Mouse (Mus musculus) lung, embryonic 14.5 days (tissue): ENCODE data around the gene Coa4. TPM values are rescaled to one million over a fixed set of nuclear protein-coding genes. Genes with fewer than 3 reads are reported as not detected.

Experiments used
- ATAC-seq: fragments of 200-750 bp; cut with Nextera tagmentation; 2 replicates; pipeline ENCODE4 v1.8.0; 2017; ENCODE audit warnings: mild to moderate bottlenecking, moderate TSS enrichment, moderate library complexity; ENCODE audit not compliant: insufficient read depth
- DNase-seq: peaks from one replicate; pipeline ENCODE4 v3.0.0-alpha.2; 2015
- H3K27ac ChIP-seq: fragments of 300-500 bp; sonication (generic); 2 replicates; pipeline ENCODE4 v1.5.1; 2014; ENCODE audit warnings: low read depth, mild to moderate bottlenecking, moderate library complexity
- H3K27me3 ChIP-seq: fragments of 300-500 bp; sonication (generic); 2 replicates; pipeline ENCODE4 v1.6.1; 2014; ENCODE audit warnings: low read length, control low read depth; ENCODE audit not compliant: insufficient read depth
- H3K36me3 ChIP-seq: fragments of 300-500 bp; sonication (generic); 2 replicates; pipeline ENCODE4 v1.6.1; 2014; ENCODE audit warnings: control low read depth; ENCODE audit not compliant: insufficient read depth
- H3K4me1 ChIP-seq: fragments of 300-500 bp; sonication (generic); 2 replicates; pipeline ENCODE4 v1.6.1; 2014; ENCODE audit warnings: antibody characterized with exemption, control low read depth; ENCODE audit not compliant: insufficient read depth
- H3K4me2 ChIP-seq: fragments of 300-500 bp; sonication (generic); 2 replicates; pipeline ENCODE4 v1.6.1; 2014; ENCODE audit warnings: mild to moderate bottlenecking
- H3K4me3 ChIP-seq: fragments of 300-500 bp; sonication (generic); 2 replicates; pipeline ENCODE4 v1.5.1; 2014; ENCODE audit warnings: low read depth, low read length
- H3K9ac ChIP-seq: fragments of 300-500 bp; sonication (generic); 2 replicates; pipeline ENCODE4 v1.6.1; 2014
- H3K9me3 ChIP-seq: fragments of 300-500 bp; sonication (generic); 2 replicates; pipeline ENCODE4 v1.6.1; 2016; ENCODE audit warnings: low read depth, low read length, control low read depth
- CTCF ChIP-seq: IDR thresholded peaks from 2 replicates; pipeline ENCODE4 v1.5.1; 2016; ENCODE audit warnings: antibody characterized with exemption, low read depth
- WGBS: fragments of 180-500 bp; shearing (Covaris S2); extraction: QIAGEN DNeasy Blood & Tissue Kit; methylation state at CpG from one replicate; pipeline ENCODE4 v1.1.7; 2014; 5-methylcytosine and 5-hydroxymethylcytosine counted together
- polyA plus RNA-seq: library from polyadenylated mRNA; unstranded; fragments of >200 nt; fragmentation: Nextera tagmentation; extraction: Ambion mirVana; gene quantifications from 2 replicates; pipeline ENCODE4 v1.2.1, GENCODE M21; 2014

The Coa4 gene
- polyA plus RNA-seq, 1 experiment from 2014 or later: 18.2 TPM

GRCm38 (mm10) chr7:100522222-100522621 is 14.6 kb upstream of the Coa4 start:
- no peak overlapping the region for H3K4me3 ChIP-seq
- no peaks in the 10 kb centered on the region for H3K9me3 ChIP-seq
- H3K27me3 ChIP-seq: no peaks in the 10 kb centered on the region
- no peak for ATAC-seq
- no peaks in the 10 kb centered on the region for H3K4me1 ChIP-seq
- H3K36me3 ChIP-seq: no peaks in the 10 kb centered on the region
- TF ChIP-seq CTCF: no peak
- DNase-seq: no peak
- H3K9ac ChIP-seq: no peak overlapping the region
- H3K27ac ChIP-seq: no peak overlapping the region
- H3K4me2 ChIP-seq: no peak overlapping the region
- 77% methylated on average over 3 of the region's 3 CpGs for WGBS

- no peak for ATAC-seq
- TF ChIP-seq CTCF: no peak
These were observed 12.2 kb upstream of the Coa4 start for GRCm38 (mm10) chr7:100524669-100525068.

GRCm38 (mm10) chr7:100530766-100531165 is 6.1 kb upstream of the Coa4 start:
- no peak for DNase-seq
- H3K27me3 ChIP-seq: no peaks in the 10 kb centered on the region
- H3K4me1 ChIP-seq: no peaks in the 10 kb centered on the region
- 88% methylated on average over 5 of the region's 5 CpGs for WGBS
- no peak overlapping the region for H3K9ac ChIP-seq
- H3K4me3 ChIP-seq: no peak overlapping the region
- no peaks in the 10 kb centered on the region for H3K9me3 ChIP-seq
- H3K36me3 ChIP-seq: no peaks in the 10 kb centered on the region
- no peak overlapping the region for H3K27ac ChIP-seq
- H3K4me2 ChIP-seq: no peak overlapping the region
- TF ChIP-seq CTCF: no peak
- ATAC-seq: no peak

More at GRCm38 (mm10) chr7:100524669-100525068, 12.2 kb upstream of the Coa4 start:
- no peak for DNase-seq
- H3K27ac ChIP-seq: no peak overlapping the region
- H3K9ac ChIP-seq: no peak overlapping the region
- H3K4me2 ChIP-seq: no peak overlapping the region
- no peaks in the 10 kb centered on the region for H3K27me3 ChIP-seq
- H3K9me3 ChIP-seq: no peaks in the 10 kb centered on the region
- no peaks in the 10 kb centered on the region for H3K4me1 ChIP-seq
- H3K4me3 ChIP-seq: no peak overlapping the region
- WGBS: 58% methylated on average over 8 of the region's 8 CpGs
- H3K36me3 ChIP-seq: no peaks in the 10 kb centered on the region

- no peak overlapping the region for H3K9ac ChIP-seq
- H3K4me2 ChIP-seq: no peak overlapping the region
- peaks cover 7% of the 10 kb centered on the region; the same call in 1 of the 2 replicates for H3K4me1 ChIP-seq
- H3K27ac ChIP-seq: peak overlapping the region; percentile 37; the same call in 1 of the 2 replicates
- H3K4me3 ChIP-seq: no peak overlapping the region
- 30% methylated on average over 2 of the region's 2 CpGs for WGBS
- H3K36me3 ChIP-seq: no peaks in the 10 kb centered on the region
- no peak for TF ChIP-seq CTCF
- no peaks in the 10 kb centered on the region for H3K9me3 ChIP-seq
- DNase-seq (peak; percentile 35), ATAC-seq (no peak)
- H3K27me3 ChIP-seq: no peaks in the 10 kb centered on the region
These were observed 3.4 kb upstream of the Coa4 start for GRCm38 (mm10) chr7:100533503-100533902.

GRCm38 (mm10) chr7:100534216-100534615 is 2.7 kb upstream of the Coa4 start:
- peaks cover 7% of the 10 kb centered on the region; the same call in 1 of the 2 replicates for H3K4me1 ChIP-seq
- DNase-seq (no peak), ATAC-seq (no peak)
- TF ChIP-seq CTCF: no peak
- 78% methylated on average over 3 of the region's 3 CpGs for WGBS
- peaks cover 5% of the 10 kb centered on the region for H3K36me3 ChIP-seq
- H3K27me3 ChIP-seq: no peaks in the 10 kb centered on the region
- H3K27ac ChIP-seq: no peak overlapping the region
- no peak overlapping the region for H3K4me2 ChIP-seq
- no peaks in the 10 kb centered on the region for H3K9me3 ChIP-seq
- H3K4me3 ChIP-seq: no peak overlapping the region
- H3K9ac ChIP-seq: no peak overlapping the region

- H3K4me2 ChIP-seq: peak overlapping the region; percentile 70
- no peaks in the 10 kb centered on the region for H3K9me3 ChIP-seq
- TF ChIP-seq CTCF: no peak
- H3K4me3 ChIP-seq: no peak overlapping the region
- H3K36me3 ChIP-seq: peaks cover 14% of the 10 kb centered on the region
- no peaks in the 10 kb centered on the region for H3K27me3 ChIP-seq
- WGBS: 72% methylated on average over 2 of the region's 2 CpGs
- DNase-seq (no peak), ATAC-seq (no peak)
- H3K9ac ChIP-seq: no peak overlapping the region
- no peak overlapping the region for H3K27ac ChIP-seq
- peaks cover 7% of the 10 kb centered on the region; the same call in 1 of the 2 replicates for H3K4me1 ChIP-seq
These were observed 1.0 kb upstream of the Coa4 start for GRCm38 (mm10) chr7:100535831-100536230.

- H3K36me3 ChIP-seq: peaks cover 14% of the 10 kb centered on the region
- peaks cover 7% of the 10 kb centered on the region; the same call in 1 of the 2 replicates for H3K4me1 ChIP-seq
- ATAC-seq: no peak
- peak overlapping the region; percentile 70 for H3K4me2 ChIP-seq
- DNase-seq: peak; percentile 22
- TF ChIP-seq CTCF: no peak
- H3K4me3 ChIP-seq: peak overlapping the region; percentile 62
- 21% methylated on average over 7 of the region's 7 CpGs for WGBS
- H3K9me3 ChIP-seq: no peaks in the 10 kb centered on the region
- H3K9ac ChIP-seq: peak overlapping the region; percentile 70
- H3K27ac ChIP-seq: peak overlapping the region; percentile 77
- no peaks in the 10 kb centered on the region for H3K27me3 ChIP-seq
These were observed 640 bp downstream of the Coa4 start for GRCm38 (mm10) chr7:100537519-100537902.

- Histone ChIP-seq H3K27ac (no peak overlapping the region), H3K9me3 (no peaks in the 10 kb centered on the region), H3K4me2 (no peak overlapping the region), H3K9ac (no peak overlapping the region), H3K36me3 (peaks cover 14% of the 10 kb centered on the region), H3K27me3 (no peaks in the 10 kb centered on the region), H3K4me3 (no peak overlapping the region), H3K4me1 (peaks cover 7% of the 10 kb centered on the region; the same call in 1 of the 2 replicates)
- WGBS: 90% methylated on average over 9 of the region's 9 CpGs
- no peak for TF ChIP-seq CTCF
- no peak for ATAC-seq
- no peak for DNase-seq
These were observed 2.6 kb downstream of the Coa4 start for GRCm38 (mm10) chr7:100539516-100539915.
